Comparison of ENCODE assay signal across 8 mouse cellular contexts in the genomic region with DNA sequence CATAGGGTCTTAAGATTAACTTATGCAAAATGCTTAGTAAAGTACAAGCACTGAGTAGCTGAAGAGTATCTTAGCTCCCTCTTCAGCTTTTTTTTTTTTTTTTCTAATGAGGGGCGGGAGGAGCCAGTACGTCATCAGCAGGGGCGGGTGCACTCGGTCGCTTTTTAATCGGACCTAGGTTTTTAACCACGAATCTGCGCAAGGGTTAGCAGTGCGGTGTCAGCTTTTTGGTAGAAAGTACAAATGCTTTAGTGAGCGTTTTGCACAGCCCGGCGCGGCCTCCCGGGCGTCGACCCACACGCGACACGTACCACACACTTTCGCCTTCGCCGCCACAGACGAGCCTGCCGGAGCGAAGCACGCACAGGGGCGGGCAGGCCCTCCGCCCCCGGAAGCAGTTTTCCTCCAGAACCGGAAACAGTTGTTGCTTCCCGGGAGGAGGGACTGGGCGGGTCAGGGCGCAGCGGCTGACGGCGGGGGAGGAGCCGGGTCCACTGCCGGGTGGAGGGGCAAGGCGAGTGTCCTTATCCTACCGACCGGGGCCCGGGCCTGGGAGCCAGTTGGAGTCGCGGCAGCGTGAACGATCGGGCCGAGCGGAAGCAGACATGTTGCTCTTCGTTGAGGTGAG. TPM values are rescaled to one million over a fixed set of nuclear protein-coding genes. Genes with fewer than 3 reads are reported as not detected.
DNase-seq lines count a peak whose midpoint lies in the region; ATAC-seq and TF ChIP-seq lines count a peak whose summit lies in the region.

No protein-coding gene starts in this region.

- H3K4me3 ChIP-seq in hindbrain, embryonic 15.5 days, result peak overlapping the region; percentile 87

- in situ Hi-C loops in Patski (cut with MboI; ENCODE audit: low pct_unique_long_range_greater_than_20kb), result no loop called here

- no peaks in the 10 kb centered on the region for H3K36me3 ChIP-seq in hindbrain, embryonic 15.5 days

- H3K27ac ChIP-seq in hindbrain, embryonic 15.5 days (replicated peaks), result peak overlapping the region; percentile 97

- POLR2A ChIA-PET in Patski (lab: Charles Lee), result interaction anchor here (0.5 to 0.8 kb wide), 6 partner anchors 25 to 475 kb away, joined by 3 to 4 read pairs (median 4); no protein-coding TSS in a partner anchor

- under 1% methylated on average over 50 of the region's 50 CpGs for WGBS in hindbrain, embryonic 15.5 days

- no peak for TF ChIP-seq CTCF in Patski (IDR thresholded peaks at IDR 0.05)

- peak; percentile 68 for DNase-seq in Patski (ENCODE audit: low read depth, low spot score)
- DNase-seq in cerebellum, postnatal 14 days, result peak; percentile 95 to 96
- peak; percentile 86 to 92 for DNase-seq in frontal cortex, postnatal 25 days (ENCODE audit: low spot score in 2 of 2)
- peak; percentile 90 for DNase-seq in left cerebral cortex, adult 11 months (ENCODE audit: low spot score)
- DNase-seq in lung, postnatal 4 days, result peak; percentile 97
- DNase-seq in retina, postnatal 7 days (ENCODE audit: low read depth, low spot score), result peak; percentile 92
- peak; percentile 92 for DNase-seq in urinary bladder, adult 2 months (ENCODE audit: low spot score)

- peaks cover 13% of the 10 kb centered on the region for H3K4me1 ChIP-seq in hindbrain, embryonic 15.5 days (replicated peaks)

- CTCF ChIA-PET in Patski (lab: Charles Lee), result no interaction called here

- ATAC-seq in Patski, result peak; percentile 88
- ATAC-seq in hindbrain, embryonic 15.5 days (ENCODE audit: low FRiP score, low read depth), result peak; percentile 97

- peak overlapping the region; percentile 69 for H3K9ac ChIP-seq in hindbrain, embryonic 15.5 days

- no peaks in the 10 kb centered on the region for H3K9me3 ChIP-seq in hindbrain, embryonic 15.5 days

- peak overlapping the region; percentile 83 for H3K4me2 ChIP-seq in hindbrain, embryonic 15.5 days

- no peaks in the 10 kb centered on the region for H3K27me3 ChIP-seq in Patski
- H3K27me3 ChIP-seq in hindbrain, embryonic 15.5 days, result no peaks in the 10 kb centered on the region

RNA-seq across cellular contexts. Expression of a gene that starts 2.6 kb away (rescaled TPM):
- polyA plus RNA-seq in Patski (2021), result 42.0 TPM
- polyA plus RNA-seq in hindbrain, embryonic 15.5 days (2015; fragmentation: Nextera tagmentation; extraction: Ambion mirVana), result 19.4 and 22.1 TPM in 2 replicates
- 15.4 and 19.0 TPM in 2 replicates for polyA plus RNA-seq in urinary bladder, adult 2 months (2012; rRNA removed)

RNA-seq across cellular contexts. Expression of a gene that starts 5.6 kb away (rescaled TPM):
- polyA plus RNA-seq in Patski (2021), result not detected
- polyA plus RNA-seq in hindbrain, embryonic 15.5 days (2015; fragmentation: Nextera tagmentation; extraction: Ambion mirVana), result not detected in 2 replicates
- 0.01 and 0.04 TPM in 2 replicates for polyA plus RNA-seq in urinary bladder, adult 2 months (2012; rRNA removed)

Comparison
In these comparisons a context has a peak if more than half of its experiments do, and no peak if none do; other contexts are left out.
1. Peak in every context shown above with its lines: DNase-seq, ATAC-seq, H3K4me3 ChIP-seq and H3K27ac ChIP-seq.